Mouse (Mus musculus): ENCODE measurements around the gene Ksr1.
A peak's percentile ranks its signal among the peaks of the same experiment; 100 is the strongest.

Gene Ksr1

DNA sequence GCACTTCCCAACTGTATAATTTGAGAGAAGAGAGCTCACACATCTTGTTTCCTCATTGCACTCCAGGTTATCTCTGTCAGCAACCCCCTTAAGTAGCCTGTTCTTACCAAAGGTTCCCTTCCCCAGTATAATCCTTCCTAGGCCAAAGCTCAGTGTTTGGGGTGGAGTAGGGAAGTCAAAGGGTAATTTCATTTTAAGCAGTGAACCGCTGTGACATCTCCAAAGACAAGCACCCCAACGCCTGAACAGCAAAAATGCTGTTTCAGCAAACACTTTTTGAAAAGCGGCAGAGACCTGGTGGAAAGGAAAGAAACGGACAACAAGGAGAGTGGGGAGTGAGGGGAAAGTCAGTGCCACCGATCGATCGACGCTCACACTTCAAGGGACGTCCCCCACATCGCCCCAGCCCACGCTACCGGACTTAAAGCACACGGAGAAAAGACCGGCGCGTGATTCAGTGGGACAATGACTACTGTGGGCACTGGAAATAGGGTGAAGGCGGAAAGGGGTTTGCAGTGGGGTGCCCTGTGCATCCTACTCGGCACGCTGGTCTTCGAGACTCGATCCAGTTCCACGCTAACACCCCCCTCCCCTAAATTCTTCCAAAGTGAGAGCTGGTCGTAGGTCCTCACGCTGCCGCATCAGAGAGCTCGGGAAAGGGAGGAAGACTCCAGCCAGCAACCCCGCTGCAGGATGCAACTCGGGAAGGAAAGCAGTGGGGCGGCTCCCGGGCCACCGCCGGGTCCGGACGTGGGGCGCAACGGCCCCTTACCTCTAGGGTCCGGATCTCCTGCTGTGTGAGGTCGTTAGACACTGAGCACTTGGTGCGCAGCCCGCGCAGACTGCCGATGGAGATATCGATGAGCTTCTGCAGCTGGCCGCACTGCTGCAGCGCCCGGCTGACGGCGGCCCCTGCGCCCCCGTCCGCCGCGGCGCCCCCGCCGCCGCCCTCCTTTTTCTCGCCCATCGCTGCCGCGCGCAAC lies 633 bp downstream of the Ksr1 start:
- peak; percentile 58 for DNase-seq

DNA sequence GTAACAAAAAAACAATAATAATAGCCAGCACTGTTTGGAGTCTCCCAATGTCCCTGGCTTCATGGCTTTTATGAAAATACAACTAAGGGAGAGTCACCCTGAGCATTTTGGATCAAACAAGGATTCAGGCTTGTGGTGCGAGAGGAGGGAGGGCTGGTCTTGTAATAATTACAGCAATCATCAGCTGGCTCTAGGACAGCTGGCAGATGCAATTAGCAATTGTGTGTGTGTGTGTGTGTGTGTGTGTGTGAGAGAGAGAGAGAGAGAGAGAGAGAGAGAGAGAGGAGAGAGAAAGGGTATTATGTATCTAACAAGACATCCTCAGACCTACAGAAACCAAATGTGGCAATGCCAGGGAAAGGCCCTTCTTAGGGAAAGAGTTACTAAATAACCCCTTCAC lies 1.5 kb downstream of the Ksr1 start:
- no peak for DNase-seq

DNA sequence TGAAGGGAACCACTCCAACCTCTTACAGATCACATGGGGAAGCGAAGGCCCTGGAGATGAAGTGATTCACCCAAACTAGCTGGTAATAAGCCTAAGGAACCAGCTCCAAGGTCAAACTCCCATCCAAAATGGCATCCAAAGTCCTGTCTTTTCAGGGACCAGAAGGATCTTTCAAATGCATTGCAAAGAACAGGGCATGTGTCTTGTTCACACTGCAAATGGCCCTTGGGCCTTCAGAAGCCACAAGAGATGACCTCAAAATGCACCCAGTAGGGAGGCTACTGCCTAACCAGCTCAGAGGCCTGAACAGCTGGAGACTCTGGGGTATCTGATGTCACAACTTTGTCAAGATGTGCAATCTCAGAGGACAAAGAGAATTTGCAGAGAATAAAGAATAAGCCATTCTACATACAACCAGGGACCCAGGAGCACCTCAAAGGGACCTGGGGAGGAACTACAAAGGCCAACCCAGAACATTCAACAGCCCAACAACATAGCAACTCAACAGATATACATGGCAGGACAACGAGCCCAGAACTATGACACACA lies 2.1 kb downstream of the Ksr1 start:
- no peak for DNase-seq

DNA sequence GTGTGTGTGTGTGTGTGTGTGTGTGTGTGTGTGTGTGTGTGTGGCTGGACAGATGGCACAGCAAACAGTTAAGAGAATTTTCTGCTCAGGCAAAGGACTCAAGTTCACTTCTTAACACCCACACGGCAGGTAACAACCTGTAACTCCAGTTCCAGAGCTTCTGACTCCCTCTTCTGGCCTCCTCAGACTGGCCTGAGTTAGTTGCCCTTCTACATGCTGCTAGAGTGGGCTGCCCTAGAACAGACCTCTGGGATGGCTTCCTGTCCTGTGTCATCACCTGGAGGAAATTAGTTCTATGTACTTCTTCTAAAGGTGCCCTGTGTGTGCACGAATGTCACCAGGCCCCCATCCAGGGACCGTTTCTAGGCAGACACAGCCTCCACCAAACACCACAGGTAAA lies 2.9 kb downstream of the Ksr1 start:
- no peak for DNase-seq

DNA sequence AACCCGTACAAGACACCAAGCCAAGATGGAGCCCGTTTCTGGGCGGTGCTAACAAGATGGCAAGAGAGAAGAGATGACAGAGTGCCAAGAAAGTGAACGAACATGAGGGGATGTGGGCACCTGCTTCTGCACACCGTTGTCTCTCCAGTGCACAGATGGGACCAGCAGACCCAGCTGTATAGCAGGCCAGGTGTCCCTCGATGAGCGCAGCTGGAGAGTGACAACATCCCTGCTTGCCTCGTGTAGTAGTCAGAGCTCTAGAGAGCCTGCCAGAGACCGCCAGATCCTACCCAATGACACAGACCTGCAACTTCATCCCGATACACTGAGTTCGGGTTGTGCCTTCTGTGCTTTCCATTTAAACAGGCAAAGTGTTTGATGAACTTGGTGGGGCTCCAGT lies 3.8 kb downstream of the Ksr1 start:
- peak; percentile 69 for DNase-seq

DNA sequence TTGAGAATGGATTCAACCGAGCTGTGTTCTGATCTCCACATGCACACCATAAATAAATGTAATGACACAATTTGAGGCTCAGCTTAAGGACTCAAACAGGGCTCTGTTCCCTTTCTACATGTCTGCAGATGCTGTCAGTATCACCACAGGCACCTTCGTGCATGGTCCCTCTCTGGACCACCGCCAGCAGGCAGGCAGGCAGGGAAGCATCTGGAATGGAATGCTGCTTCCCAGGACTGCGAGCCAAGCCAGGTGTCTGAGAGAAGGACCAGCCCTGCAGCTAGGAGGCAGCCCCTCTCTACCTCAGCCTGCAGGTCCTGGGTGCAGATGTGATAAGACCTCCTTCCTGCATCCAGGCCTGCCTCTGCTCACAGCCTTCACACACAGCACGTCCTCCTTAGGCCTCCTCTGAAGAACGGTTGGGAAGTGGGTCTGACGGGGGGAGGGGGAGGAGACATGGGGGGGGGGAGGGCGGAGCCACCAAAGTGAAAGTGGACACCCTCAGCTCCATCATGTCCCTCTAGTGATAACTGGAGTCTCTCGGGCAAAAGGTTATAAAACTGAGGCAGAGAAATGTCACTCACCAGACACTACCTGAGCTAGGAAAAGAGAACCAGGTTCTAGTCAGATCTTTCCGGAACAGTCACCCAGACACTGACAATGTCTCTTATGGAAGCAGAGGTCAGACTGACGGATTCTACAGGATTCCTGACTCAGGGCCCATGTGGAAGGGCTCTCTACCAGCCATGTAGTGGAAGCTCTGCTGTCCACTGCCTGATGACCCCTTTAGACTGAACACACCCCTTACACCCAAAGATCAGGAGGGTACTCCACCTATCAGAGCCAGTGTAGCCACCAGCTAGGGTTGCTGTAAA lies 4.7 kb downstream of the Ksr1 start:
- DNase-seq = no peak

DNA sequence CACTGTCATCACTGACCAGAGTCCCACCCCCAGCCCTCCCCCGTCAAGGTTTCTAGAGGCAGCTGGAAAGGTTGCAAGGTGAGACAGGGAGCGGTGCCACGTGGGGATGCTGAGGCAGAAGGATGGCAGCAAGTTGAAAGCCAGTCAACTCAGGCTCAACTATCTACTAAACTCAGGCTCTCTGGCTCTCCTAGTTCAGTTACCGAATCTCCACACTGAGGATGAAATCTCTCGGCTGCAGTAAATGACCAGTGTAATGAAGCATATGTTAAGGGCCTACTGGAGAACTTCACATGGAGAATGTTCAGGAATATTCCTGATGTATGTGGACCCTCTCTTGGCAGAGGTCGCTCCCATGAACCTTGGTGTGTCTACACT lies 5.7 kb downstream of the Ksr1 start:
- DNase-seq = no peak

DNA sequence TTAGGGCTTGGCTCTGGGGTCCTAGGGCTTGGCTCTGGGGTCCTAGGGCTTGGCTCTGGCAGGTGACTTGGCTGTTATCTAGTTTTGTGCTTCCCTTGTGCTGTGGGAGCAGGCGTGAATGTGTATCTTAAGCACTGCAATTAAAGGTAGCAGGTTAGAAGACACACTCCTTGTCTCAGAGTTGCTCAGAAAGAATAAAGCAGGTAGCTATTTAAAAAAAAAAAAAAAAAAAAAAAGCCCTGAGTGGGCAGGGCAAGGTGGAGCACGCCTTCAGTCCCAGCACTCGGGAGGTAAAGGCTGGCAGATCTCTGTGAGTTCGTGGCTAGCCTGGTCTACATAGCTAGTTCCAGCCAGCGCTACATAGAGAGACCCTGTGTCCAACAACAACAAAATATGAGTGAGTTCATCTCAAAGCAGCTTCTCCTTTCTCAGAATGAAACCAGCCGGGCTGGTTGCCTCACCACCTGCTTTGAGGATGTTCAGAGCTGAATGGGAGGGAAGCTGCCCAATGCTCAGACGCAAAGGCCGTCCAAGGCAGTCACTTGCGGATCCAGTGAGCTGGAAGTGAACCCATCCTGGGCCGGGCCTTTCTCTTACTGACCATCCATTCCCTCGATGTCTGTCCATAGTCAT lies 6.2 kb downstream of the Ksr1 start:
- no peak for DNase-seq

DNA sequence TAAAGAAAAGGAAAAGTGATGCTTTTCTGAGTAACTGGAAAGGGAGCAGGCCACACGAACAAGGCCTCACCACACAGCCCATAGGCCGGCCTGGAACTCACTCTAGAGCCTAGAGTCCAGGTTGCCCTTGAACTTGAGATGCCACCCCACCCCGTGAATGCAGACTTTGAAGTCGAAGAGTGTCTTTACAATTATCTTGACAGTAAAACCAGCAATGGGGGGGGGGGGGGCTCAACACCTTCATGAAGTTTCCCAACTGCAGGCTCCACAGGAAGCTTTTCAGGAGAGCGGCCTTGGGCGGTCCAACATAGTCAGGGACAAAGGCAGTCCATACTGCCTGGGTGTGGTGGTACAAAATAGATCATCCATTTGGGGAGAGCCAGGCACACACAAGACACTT lies 7.6 kb downstream of the Ksr1 start:
- no peak for DNase-seq

DNA sequence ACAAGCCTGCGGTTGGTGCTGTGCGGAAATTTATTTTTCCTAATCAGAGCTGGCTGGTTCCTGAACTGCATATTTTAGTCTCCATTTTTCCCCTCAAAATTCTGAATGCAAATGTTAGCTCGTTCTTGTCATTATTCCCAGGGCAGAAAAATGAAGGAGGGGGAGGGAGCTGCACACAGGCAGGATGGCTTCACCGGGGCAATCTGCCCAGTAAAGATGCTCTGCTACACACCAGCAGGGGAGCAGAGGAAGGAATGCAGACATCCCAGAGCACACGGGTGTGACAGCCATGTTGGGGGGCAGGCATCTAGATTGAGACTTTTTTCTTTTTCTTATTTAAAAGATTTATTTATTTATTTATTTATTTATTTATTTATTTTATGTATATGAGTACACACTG lies 9.0 kb downstream of the Ksr1 start:
- no peak for DNase-seq

DNA sequence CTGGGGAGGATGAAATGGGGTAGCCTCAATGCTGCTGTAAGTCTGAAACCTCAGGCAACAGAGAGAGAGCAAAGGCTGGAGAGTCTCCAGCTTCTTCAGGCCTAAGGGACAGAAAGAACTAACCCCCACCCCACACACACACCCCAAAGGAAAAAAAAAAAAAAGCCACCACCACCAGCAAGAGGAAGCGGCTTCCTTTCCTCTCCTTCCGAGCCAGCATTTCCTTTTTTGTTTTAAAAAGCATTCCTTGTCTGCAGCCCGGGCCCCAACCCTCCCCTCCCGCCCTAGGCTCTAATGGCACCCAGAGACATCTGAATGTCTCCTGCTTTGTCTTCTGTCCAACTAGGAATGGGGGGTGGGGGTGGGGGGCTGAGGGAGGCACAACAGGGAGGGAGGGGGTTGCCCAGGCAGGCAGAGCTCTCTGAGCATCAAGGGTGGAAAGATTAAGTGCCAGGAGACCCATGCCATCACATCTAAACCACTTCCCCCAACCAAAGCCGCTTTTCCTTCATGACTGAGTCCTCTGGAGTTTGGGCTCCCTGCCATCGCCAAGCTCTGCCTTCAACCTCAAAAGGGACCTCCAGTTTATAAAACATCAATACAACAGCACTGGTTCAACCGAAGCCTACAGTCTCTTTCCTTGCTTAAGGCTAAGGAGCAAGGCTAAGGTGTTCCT lies 10.4 kb downstream of the Ksr1 start:
- DNase-seq = no peak

DNA sequence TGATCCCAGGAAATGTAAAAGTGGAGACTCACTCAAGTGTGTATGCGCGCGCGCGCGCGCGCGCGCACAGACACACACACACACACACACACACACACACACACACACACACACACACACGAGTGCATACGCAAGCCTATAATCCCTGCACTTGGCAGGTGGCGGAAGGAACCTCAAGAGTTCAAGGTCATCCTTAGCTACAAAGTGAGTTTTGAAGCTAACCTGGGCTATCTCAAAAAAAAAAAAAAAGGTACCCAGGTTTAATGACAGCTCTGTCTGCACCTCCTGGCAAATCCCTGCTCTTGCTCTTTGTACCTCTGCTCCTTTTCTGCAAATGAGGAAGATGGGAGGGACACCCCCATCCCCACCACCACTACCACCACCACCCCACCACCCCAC lies 11.1 kb downstream of the Ksr1 start:
- no peak for DNase-seq

DNA sequence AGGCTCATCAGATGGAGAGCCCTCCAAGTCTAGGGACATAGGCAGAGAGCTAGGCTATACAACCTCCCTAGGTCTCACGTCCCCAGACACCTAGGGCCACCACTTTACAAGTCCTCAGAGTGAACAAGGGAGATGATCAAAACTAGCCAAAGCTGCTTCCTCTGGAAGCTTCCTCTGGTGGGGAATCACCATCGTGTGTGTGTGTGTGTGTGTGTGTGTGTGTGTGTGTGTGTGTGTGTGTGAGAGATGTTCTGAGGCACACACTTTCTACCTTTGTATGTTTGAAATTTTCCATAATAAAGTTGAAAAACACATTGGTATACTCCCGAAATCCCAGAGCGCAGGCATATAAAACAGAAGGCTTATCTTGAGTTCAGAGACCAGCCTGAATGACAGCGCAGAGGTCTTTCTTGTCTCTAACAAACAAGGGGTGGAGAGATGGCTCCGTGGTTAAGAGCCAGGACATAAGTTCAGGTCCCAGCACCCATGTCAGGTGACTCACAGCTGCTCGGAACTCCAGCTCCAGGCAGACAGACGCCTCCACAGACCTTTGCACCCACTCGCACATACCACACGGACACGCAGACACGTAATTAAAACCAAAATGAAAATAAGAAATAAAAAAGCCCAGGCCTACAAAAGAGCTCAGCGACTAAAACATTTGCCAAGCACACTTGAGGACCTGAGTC lies 11.6 kb downstream of the Ksr1 start:
- no peak for DNase-seq

DNA sequence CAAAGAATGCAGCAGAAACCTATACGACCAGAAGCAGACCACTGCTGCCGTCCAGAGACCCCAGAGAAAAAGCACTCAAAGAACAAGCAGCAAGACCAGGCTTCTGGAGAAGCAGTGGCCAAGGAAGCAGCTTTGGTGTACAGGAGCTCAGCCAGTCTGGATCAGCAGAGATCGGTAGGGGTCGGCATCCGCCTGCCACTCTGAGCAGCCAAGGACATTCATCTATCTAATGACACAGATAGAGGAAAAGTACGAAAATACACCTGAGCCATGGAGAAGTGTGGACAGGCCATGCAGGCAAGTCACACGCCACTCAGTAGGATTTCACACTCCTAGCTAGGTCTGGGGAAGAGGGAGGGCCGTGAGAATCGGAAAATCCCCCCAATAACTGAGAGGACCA lies 12.2 kb downstream of the Ksr1 start:
- no peak for DNase-seq

DNA sequence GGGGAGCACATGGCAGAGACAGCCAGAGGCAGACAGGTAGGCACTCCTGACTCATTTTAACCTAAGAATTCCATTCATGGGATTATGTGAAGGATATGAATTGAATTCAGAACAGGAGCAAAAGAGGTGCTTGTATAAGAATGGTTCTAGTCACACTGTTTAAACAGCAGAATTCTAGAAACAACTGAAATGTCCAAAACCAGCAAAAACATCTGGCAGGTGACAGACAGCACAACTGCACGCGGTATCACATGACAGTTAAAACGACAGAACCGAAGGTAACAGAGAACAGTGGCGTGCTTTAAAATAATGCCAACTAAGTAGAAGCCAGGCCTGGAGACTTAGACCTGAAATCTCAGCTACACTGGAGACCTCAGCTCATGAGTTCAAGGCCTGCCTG lies 13.2 kb downstream of the Ksr1 start:
- DNase-seq = no peak

DNA sequence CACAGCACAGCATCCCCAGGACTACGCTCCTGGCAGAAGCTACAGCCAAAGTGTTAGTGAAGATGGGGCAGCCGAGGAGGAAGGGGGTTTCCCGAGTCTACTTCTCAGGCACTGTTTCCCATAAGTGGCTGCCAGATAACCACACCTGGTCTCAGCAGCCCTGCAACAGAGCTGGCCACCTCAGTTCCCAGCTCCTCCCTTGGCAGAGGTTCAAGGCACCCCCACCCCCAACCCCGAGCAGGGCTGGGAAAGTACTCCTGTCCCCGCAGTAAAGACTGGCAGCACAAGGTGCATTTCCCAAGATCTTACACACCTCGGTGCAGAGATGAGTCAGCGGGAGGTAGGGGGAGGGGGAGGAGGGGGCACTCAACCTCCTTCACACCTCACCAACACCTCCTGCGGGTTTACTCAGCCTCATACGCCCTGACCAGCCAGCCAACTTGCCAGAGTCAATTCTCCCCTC lies 14.2 kb downstream of the Ksr1 start:
- no peak for DNase-seq

DNA sequence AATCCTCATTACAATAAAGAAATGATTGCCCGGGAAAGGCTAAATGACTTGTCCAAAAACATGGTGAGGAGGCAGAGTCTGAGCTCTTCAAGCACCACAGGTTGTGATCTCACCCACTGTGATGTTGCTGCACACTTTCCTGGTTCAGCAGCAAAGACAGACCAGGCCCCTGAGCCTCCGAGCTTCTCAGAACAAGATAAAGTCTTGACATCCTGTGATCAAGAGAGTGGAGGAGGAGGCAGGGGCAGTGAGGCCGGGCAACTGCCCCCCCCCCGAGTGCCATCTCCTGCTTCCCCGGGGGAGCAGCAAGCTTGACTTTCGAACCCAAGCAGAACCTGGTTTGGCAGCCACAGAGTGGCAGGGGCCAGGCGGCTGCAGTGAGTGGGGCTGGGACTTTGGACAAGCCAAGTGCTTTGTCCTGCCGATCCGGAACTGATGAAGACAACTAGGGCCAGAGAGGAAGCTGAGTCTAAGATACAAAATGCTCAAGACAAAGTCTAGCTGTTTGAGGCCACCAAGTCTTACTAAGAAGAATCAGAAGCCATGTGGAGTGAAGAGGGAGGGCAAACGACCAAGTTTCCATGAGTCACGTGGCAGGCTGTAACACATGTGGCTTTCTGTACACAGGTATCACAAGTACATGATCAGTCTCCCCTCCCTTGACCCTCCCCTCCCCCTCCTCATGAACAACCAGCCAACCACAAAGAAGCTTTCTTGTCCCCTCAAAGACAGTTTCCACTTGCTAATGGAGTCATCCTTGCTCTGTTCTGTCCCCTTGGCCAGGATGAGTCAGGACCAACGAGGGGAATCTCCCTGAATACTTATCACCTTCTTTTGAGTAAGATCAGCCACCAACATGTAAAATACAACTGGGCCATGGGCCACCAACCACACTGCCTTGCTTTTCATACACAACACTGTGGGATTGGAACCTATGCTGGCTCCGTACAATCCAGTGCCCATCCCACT lies 16.5 kb downstream of the Ksr1 start:
- peak; percentile 36 for DNase-seq

DNA sequence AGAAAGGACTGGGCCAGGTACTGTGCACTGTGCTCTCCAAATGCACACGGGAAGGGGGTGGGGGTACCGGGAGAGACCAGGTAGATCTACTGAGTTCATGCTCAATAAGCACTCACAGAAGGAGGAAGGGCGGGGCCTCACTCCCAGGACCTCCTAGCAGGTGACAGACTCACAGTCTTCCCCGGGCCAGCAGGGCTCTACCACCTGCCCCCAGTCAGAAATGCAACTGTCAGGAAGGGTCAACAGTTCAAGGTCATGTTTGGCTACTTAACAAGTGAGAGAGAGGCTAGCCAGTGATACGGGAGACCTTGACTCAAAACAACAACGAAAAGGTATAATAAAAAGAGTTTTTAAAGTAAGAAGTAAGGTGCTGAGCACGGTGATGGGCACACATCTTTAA lies 18.0 kb downstream of the Ksr1 start:
- DNase-seq = no peak

DNA sequence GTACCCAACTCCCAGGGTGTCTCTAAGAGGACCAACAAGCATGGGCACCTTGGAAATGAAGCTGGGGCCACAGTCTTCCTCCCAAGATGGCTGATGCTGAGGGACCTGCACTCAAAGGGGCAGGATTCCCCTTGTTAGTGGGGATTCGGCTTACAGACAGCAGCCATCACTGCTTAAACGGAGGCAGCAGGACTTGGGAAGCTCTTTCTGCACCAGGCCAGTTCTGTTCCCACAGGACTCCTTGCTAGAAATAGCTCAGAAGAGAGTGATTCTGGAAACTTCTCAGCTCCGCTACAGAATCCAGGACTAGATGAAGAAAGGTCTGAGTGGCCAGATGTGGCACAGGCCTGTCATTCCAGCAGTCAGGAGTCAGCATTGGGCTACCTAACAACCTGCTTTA lies 19.2 kb downstream of the Ksr1 start:
- DNase-seq = no peak

DNA sequence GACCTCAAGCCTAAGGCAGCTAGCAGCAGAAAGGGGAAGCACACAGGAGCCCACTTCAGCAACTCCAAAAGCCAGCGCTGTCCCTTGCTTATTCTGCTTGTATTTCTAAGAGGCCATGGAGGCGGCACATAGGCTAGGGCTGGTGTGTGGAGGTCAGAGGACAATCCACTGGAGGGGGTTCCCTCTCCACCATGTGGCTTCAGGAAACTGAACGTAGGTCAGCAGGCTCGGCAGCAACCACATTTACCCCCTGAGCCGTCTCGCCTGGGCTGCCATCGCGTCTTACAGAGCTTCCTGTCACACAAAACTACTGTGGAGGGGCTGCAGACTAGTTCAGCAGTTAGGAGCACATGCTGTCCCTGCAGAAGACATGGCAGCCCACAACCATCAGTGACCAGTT lies 20.4 kb downstream of the Ksr1 start:
- peak; percentile 41 for DNase-seq

DNA sequence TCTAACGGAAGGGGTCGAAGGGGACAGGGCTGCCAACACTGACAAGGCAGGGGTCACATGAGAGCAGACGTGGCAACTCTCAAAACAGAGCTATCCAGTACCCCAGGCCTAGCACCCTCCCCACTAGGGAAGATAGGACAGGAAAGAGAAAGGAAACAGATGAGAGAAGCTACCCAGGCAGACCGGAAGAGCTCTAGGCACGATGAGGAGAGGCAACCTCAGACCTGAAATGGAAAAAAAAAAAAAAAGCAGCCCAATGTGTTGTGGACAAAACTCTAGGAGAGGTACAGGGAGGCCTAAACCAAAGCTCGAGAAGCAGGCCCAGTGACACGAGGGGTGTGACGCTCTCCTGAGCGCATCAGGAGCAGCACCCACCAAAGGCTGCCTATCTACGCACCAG lies 23.7 kb downstream of the Ksr1 start:
- DNase-seq = no peak

Measured in thymus, postnatal 14 days (tissue).